Mouse (Mus musculus) activated CD4-positive, CD25-positive, alpha-beta regulatory T cell, adult 4 months (primary cell): ENCODE data around the gene Slamf6. TPM values are rescaled to one million over a fixed set of nuclear protein-coding genes. Genes with fewer than 3 reads are reported as not detected.
"Not testable (repeated sequence)": the region's sequence is repeated elsewhere in the genome, so short reads cannot be mapped to it uniquely, and the experiment has no call there.

Experiments
- ATAC-seq: one replicate; pipeline ENCODE4 v1.8.0; 2017
- polyA plus RNA-seq, 2 experiments: library from polyadenylated mRNA; unstranded; fragments of 100-300 nt; shearing (Covaris generic); gene quantifications; one replicate each; pipeline ENCODE4 v1.2.1; 2017

Slamf6 gene
- 100 to 1,000 TPM; 377 to 508 TPM for polyA plus RNA-seq

DNA sequence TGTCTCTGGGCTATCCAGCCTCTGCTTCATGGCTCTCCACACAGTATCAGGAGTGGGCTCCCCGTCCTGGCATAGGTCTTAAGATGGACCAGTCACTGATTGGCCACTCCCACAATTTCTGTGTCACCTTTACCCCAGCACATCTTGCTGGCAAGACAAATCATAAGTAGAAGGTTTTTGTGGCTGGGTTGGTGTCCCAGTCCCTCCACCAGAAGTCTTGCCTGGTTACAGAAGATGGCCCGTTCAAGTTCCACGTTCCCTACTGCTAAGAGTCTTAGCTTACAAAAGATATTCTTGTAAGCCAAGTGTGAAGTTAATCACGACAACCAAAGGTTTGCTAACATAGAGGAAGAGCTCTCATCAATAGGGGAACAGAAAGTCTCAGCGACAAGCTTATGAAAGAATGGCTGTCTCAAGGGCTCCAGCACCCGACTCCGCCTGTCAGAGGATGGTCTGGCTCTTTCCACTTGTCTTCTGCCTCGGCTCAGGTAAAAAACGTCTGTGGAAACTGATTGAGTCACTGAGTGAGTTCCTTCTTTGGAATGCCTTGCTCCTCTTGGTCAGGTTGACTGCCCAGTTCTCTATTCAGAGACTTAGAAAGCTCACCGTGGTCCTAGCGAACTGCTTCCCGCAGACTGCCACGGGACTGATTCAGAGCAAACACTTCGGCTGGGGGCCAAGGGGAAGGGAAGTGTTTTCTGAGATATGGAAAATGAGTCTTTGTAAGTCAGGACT is at the start of gene Slamf6:
Slamf6 (plus strand) TSS at position 211 of the 735 bp plus-strand sequence.
- ATAC-seq, result peak; percentile 21

DNA sequence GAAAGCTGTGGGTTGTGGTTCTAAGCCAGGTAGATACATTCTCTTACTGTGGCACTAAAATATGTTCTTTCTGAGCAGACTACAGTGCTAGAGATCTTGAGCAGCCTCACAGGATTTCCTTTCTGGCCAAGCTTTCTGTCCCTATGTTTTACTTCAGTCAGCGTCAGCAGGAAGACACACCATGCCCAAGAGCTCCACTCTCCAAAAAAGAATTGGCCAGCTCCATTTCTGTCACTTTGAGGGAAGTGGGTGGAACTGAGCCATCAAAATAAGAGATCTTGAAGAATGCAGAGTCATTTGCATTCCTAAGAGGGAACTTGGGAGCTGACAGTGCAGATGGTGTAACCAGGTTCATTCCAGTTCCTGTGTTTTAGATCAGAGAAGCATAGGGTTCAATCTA is 30.3 kb upstream of the Slamf6 start:
- no peak for ATAC-seq

DNA sequence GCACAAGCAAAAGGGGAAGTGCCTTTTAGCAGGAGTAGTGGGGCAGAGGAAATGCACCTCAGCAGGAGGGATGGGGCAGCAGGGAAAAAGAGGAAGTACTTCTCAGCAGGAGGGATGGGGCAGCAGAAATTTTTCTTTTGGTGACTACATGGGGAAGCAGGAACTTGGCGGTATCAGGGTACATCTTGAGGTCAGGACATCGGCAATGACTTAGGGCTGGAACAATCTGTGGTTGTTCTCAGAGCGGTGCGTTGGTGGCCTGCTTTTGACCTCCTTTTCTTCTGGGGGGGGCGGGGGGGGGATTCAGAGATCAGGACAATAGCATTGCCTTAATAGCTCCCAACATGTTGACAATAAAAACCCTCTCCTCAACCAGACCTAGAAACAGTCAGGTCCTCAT is 22.0 kb upstream of the Slamf6 start, which contains the start of gene Gm10521:
Gm10521 (plus strand) TSS at position 301 of the 400 bp plus-strand sequence.
- not testable (repeated sequence) for ATAC-seq

DNA sequence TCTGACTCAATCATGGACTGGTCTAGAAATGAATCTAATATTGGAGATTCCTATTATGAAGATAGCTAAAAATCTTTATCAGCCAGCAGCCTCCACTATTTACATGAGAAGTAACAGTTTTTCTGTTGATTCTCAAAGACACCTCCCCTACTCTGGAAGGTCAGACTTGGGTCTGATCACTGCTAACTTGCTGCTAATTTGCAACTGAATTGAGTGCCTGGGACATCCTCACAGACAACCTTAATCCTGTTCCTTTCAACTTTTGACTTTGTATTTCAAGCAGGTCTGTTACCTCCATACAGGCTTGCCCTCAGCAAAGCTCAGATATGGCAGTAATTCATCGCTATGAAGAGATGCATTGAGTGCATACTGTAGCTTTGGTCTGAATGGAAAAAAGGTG is 13.3 kb upstream of the Slamf6 start:
- no peak for ATAC-seq

DNA sequence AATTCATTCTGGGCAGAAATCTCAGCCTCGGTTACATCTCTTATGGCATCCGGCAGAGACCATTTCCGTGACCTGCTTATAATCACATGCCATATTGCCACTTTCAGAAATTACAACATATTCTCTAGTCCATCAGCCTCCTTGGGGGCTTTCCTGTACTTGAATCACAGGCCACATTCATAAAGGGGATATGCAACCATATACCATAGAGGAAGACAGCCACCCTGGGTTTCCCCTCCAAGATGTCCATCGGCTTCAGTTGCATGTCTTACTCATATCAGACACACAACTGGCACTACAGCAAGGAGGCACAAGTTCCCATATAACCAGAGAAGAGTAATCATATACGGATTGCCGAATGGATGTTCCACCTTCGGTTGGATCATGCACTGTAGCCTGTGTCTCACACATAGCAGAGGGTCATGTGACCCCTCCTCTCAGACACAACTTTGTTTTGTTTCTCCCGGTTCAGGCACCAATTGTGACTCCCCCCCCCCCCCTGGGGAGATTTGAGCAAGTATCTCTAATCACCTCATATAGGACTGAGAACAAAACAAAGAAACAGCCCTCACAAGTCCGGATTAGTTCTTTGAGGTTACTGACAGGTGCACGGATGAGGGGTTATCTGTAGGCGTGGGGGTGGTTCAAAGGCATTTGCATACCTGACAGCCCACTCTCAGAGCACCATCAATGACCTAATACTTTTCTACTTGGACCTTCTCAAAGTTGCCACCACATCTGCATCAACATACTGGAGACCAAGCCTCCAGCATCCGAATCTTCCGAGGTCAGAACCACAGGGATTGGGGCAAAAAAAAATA is 1.5 kb upstream of the Slamf6 start:
- peak; percentile 29 for ATAC-seq

DNA sequence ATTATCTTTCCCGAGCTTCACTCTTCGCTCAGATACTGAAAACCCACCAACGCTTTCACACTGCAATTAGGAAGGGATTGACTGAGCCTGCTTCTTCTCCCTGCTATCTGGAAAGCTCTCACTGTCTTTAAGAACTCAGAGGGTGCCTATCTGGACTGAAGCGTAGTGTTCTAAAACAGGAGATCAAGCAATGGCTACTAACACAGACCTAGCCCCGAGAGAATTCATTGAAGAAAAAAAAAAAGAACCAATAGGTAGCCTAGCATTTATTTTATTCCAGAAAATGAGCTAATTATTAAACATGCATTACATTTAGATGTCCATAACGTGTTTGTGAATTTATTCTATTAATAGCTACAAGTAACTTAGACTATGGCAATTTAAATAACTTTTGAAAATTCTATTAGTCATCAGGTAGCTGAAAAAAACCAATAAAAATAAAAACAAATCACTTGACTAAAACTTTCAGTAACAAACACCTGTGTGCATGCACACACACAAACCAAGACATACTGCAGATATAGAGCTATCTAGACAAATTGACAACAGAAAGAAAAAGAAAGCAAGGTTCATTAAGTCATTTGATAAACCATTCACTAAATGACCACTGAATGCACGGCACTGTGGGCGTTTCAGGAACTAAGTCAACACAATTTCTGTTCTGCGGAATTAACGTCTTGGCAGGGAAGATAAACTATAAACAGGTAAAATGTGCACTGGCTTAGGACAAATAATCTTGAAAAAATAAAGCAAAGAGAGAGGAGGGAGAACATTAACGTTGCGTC is 1.0 kb downstream of the Slamf6 start:
- ATAC-seq, result no peak

DNA sequence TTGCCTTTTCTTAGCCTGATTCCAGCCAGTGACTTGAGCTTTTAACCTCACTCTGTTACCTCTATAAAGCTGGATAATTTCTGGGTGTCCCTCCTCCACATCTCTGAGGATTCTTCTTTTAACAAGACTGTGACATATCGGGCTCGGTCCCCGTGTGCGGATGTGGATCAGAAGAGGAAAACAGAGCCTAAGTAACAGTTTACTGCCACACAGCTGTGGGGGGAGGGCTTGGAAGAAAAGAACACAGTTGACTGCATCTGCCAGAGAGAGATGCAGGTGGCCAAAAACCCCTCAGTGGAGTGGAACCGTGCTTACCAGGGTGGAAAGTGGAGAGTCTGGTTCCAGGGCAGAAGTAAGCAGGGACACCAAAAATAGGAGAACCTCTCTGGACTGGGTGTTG is 1.9 kb downstream of the Slamf6 start:
- ATAC-seq, result no peak

DNA sequence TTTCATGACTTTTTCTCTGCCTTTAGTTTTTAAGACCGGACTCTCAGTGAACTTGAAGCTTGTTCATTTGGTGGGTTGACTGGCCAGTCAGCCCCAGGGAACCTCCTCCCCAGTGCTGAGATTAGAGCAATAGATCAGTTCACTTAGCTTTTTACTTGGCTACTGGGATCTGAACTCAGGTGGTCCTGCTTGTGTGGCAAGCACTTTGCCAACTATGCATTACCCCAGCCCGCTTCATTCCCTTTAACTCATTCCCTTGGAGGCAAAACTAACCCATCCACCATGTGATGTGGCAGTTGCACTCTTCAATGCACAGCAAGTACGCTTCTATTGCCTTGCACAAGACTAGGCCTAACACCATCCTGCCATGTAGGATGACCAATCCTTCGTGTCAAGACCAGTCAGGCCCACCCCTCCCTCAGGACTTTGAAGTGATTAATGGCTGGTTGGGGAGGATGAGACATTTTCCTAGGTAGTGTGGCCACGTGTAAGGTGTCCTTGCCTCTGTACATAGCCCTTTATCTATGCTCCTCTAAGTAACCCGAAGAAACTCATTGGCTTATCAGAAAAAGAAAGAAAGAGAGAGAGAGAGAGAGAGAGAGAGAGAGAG is 2.7 kb downstream of the Slamf6 start:
- ATAC-seq, result no peak

DNA sequence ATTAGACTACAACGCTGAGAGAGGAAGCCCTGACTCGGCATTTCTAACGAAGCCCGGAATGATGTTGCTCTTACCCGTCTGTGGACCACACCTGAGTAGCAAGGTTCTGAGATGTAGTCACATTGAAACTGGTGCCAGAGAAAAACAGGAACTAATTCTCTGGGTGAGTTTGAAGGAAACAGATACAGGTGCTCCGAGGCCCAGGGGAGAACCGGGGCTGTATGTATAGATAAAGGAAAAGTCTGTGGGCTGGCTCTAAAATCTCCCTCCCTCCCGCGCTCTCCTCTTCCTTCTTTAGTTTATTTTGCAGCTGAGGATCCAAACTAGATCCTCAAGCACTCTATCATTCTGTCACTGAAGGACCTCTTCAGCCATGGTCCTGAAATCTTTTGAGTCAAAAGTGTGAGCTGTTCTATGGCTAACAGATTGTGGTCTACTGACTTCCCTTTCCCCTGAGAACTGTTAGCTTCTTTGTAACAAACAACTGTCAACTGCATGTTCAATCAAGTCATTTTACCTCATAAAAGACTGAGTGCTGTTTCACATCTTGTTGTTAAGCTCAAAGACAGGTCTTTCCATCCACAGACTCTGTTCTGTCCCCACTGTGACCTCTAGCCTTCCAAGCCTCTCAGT is 3.8 kb downstream of the Slamf6 start:
- peak; percentile 44 for ATAC-seq

DNA sequence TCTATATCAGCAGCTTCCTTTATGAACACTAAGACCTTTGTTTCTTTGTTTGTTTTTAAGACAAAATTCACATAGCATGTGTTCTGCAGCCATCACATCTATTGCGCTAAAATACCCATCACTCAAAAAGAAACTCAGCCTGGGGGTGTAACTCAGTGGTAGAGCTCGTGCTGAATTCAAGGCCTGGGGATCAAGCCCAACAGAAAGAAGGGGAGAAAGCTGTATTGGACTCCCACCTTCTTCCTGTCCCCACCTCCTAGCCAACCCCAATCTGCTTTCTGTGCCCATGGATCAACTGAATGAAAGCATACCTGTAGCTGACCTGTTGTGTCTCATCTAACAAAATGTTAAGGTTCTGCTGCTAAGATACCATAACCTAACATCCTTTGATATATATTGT is 4.3 kb downstream of the Slamf6 start:
- ATAC-seq, result peak; percentile 3

DNA sequence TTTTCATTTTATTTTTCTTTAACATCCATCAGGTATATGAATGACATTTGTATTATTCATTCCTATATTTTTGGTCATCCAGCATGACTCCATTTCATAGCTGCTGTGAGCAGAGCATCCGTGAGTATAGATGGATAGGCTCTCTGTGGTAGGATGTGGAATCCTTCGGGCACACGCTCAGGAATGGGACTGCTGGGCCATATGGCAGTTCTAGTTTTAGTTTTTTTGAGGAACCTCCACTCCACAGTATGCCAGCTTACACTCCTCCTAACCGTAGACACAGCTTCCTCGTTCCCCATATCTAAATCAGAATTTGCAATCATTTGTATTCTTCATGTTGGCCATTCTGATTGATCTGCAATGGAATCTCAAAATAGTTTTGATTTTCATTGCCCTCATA is 5.5 kb downstream of the Slamf6 start:
- ATAC-seq, result no peak

DNA sequence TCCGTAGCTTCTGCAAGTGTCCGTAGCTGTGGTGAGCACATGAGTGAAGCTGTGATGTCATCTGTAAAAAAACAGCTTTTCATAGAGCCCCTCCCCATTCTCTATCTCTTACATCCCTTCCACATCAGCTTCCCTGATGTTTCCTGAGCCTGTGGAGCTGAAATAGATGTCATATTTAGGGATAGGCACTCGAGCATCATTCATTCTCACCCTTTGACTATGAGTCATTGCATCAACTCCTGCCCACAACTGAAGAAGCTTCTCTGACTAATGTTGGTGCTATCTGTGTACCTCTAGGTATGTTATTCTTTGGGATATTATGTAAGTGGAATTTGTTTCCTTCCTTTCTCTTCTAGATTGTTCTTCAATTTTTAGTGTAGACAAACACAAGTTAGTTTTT is 7.6 kb downstream of the Slamf6 start:
- ATAC-seq, result no peak

DNA sequence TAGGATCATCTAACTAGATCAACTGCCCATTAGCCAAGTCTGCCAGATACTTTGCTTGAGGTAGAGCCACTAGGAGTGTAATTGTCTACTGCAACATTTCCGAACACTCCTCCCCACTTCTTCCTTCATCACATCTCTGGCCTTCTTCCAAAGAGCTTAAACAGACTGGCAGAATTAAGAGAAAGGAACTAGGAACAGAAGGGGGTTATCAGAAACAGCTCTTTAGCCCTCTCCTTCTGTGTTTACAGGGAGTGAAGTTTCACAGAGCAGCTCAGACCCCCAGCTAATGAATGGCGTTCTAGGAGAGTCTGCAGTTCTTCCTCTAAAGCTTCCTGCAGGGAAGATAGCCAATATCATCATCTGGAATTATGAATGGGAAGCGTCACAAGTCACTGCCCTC is 16.5 kb downstream of the Slamf6 start:
- ATAC-seq, result no peak

DNA sequence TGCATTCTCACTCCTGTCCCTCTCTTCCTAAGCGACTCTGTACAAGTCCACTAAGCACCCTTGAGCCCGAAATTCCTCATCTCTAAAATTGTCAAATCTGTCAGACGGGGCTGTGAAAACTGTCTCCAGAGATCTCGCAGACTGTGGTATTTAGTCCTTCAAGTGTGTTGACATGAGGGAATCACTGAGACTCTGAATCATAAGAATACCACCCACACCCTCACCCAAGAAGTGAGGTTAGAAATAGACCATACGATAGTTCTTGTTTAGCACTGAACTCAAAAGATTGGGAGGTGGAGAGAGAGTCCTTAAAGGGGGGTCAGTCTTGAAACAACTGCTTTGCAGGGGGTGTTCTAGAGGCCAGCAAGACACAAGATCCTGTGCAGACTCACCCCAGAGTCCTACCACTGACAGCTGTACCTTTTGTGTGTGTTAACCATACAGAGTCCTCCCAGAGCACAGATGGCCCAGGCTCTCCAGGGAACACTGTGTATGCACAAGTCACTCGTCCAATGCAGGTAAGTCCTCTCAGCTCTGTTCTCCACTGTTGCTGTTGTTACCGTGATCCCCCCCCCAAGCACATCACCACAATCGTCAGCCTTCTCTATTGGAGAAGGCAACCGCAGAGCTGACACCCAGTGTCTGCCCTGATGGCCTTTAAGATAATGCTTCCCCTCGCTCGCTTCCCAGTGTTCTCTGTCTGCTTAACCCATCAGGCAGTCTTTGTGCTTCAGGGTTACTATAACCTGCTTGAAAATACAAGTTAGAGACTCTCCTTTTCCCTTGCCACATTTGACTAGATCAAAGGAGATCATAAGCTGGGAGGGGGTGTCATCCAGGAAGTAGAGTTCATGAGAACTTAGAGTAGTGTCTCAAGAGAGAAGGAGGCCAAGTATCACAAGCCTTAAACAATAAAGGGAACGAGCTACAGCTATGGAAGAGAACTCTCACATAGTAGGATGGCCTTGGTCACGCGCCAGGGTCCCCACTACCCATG is 21.9 kb downstream of the Slamf6 start:
- peak; percentile 72 for ATAC-seq

DNA sequence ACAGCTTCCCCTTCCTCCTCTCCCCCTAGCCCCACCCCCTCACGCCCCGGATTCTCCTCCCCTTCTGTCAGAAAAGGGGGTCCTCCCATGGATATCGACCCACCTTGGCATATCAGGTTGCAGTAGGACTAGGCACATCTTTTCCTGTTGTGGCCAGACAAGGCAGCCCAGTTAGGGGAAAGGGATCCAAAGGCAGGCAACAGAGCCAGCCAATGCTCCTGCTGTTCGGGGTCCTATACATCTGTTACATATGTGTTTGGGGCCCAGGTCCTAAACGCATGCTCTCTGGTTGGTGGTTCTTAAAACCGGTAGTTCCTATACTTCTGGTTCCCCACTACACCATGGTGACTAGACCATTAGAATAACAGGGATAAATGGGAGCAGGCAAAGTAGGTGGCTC is 23.3 kb downstream of the Slamf6 start:
- ATAC-seq, result no peak

DNA sequence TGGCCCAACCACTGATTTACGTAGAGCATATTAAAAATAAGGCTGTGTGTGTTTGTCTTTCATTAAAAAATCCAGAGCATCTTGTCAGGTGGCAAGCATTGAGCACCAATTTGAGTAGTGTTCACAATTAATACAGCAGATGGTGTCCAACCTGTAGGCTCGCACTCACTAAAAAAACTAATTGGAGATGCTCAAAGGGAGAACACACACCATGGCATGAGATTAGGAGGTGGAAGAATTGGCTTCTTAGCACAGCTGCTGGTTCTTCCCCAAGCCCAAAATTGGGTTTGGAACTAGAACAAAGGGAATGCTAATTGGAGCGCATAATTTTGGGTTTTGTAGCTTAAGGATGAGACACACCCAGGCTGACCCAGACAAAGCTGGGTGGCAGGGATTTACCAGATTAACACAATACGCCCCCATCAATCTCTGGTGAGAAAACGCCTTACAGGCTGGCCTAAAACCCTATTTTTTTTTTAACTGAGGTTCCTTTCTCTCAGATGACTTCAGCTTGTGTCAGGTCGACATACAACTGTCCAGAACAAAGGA is 29.2 kb downstream of the Slamf6 start:
- ATAC-seq, result no peak

DNA sequence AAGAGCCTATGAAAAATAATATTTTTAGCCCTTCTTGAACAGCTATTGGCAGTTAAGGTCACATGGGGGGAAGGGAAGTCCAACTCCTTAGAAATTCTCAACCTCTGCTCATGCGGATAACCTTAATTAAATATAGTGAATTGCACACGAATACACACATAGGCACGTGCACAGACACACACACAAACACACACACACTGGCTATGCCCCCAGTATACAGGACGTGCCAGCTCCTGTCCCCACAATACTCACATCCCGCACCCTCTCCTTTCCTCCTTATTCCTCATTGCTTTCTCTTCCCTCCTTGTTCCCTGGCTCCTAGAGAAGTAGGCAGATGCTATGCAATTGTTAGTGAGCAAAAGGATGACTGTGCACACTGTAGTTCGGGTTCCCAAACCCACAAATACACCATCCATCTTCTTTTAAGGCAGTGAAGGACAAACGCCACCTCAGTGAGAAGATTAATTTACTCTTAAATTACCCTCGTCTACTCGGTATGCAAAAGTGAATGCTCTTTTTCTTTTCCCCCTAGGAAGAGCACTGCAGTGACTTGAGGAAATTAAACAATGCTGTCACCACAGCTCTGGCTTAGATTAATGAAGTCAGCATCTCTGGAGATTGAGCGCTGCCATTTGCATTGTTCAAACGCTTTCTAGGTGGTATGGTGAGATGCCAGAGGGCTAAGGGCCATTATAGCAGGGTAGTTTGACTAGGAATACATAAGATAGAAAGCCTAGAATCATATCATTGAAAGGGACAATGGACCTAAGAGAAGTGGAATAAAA is 31.0 kb downstream of the Slamf6 start:
- ATAC-seq, result no peak

DNA sequence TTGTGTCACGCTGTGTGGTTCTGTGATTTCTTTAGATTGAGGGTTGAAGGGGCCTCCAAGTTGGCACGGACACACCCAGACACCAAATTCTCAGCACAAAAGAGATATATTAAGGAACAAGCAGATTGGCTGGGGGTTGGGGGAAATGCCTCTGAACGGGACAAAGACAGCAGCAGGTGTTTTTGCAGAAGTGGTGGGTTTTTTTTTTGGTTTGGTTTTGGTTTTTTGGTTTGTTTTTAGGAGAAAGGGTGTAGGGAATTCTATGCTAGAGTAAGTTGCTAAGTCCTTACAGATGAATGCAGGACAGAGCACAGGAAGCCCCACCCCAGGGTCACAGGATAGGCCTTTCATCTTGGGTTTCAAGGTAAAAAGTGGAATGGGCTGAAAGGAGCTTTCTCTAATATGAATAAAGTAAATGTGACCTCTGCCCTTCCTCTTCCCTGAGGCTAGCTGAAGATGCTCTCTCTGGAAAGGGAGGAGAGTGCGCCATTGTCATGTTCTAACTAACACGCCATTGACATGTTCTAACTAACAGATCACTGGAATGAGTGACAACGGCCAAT is 31.7 kb downstream of the Slamf6 start:
- no peak for ATAC-seq

DNA sequence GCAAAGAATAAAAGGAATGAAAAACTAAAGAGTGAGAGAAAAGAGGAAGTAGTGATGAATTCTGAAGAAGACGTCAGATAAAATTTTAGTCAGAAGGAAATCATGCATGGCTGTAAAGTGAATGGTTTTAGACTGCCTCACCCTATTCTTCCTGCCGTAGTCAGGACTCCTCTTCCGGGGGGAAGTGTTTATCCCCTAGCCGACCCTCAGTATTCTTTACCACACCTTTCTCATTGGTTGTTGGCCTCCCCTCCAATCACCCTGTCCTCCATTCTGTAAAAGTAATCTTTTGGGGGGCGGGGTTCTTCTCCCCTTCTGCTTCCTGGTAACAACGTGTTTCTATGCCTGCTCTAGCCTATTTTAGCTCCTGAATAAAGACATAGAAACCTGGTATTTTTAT is 37.8 kb downstream of the Slamf6 start:
- no peak for ATAC-seq
